Mouse (Mus musculus): Measurements from ENCODE around the gene Rps24. TPM values are rescaled to one million over a fixed set of nuclear protein-coding genes. Genes with fewer than 3 reads are reported as not detected.

The Rps24 gene
- polyA plus RNA-seq, 2 experiments = 888 to 1,839 TPM

- DNase-seq (ENCODE audit: low read depth in 3 of 3, low spot score in 3 of 3) (no peak), ATAC-seq (ENCODE audit: insufficient read depth) (no peak)
- Histone ChIP-seq H3K27ac (no peak overlapping the region), H3K27me3 (ENCODE audit: control insufficient read depth, insufficient read depth, low read length) (no peaks in the 10 kb centered on the region), H3K9me3 (ENCODE audit: control insufficient read depth, low read length) (no peaks in the 10 kb centered on the region), H3K4me3 (ENCODE audit: insufficient read depth in 1 of 2, low read depth in 2 of 2, low read length in 2 of 2) (no peak overlapping the region), H3K4me1 (replicated peaks; ENCODE audit: control insufficient read depth in 2 of 2, insufficient read depth in 2 of 2, low read length in 1 of 2) (peaks cover under 1 to 3% of the 10 kb centered on the region in 2 experiments; a peak in 3 of 4 replicates), H3K36me3 (replicated peaks; ENCODE audit: control insufficient read depth, insufficient read depth, low read depth) (peaks cover 51% of the 10 kb centered on the region), H3K9ac (replicated peaks) (no peak overlapping the region), H3K4me2 (ENCODE audit: low read depth) (no peak overlapping the region)
- 61% methylated on average over 5 of the region's 5 CpGs for WGBS (ENCODE audit: insufficient replicate concordance)
- TF ChIP-seq CTCF (IDR thresholded peaks at IDR 0.05; ENCODE audit: low read depth) (no peak), EP300 (IDR thresholded peaks at IDR 0.05; ENCODE audit: low read depth) (no peak)
Observed at GRCm38 (mm10) chr14:24498561-24499255, 11.8 kb downstream of the Rps24 start.

DNA sequence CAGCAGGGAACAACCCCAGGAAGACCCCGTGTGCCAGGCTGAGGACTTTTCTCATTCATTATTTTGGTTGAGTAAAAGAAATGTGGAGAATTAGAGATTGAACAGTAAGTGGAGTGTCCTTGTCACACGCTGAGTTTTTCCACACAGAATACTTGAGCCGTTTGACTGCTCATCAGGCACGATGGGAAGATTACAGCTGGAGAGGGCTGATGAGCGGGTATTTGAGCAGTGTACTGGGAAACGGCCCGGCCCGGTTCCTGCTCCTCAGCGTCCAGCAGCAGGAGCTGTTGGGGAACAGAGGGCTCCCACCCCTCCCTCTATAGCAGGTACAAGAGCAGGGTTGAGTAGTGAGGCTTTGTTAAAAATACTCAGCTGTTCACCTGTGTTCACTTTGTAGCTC, 12.6 kb downstream of the Rps24 start:
- no peak overlapping the region for H3K9ac ChIP-seq (replicated peaks)
- ATAC-seq (ENCODE audit: insufficient read depth) (peak; percentile 22; the same call in 1 of the 2 replicates), DNase-seq (ENCODE audit: low read depth in 3 of 3, low spot score in 3 of 3) (no peak)
- no peak for TF ChIP-seq EP300 (IDR thresholded peaks at IDR 0.05; ENCODE audit: low read depth)
- no peak for TF ChIP-seq CTCF (IDR thresholded peaks at IDR 0.05; ENCODE audit: low read depth)
- H3K27me3 ChIP-seq (ENCODE audit: control insufficient read depth, insufficient read depth, low read length) = no peaks in the 10 kb centered on the region
- H3K9me3 ChIP-seq (ENCODE audit: control insufficient read depth, low read length) = no peaks in the 10 kb centered on the region
- no peak overlapping the region for H3K4me2 ChIP-seq (ENCODE audit: low read depth)
- H3K4me1 ChIP-seq (replicated peaks; ENCODE audit: control insufficient read depth in 2 of 2, insufficient read depth in 2 of 2, low read length in 1 of 2) = peaks cover 0 to 3% of the 10 kb centered on the region in 2 experiments; a peak in 1 of 4 replicates
- H3K4me3 ChIP-seq (ENCODE audit: insufficient read depth in 1 of 2, low read depth in 2 of 2, low read length in 2 of 2) = no peak overlapping the region
- WGBS (ENCODE audit: insufficient replicate concordance) = 34% methylated on average over 9 of the region's 9 CpGs
- peaks cover 44% of the 10 kb centered on the region for H3K36me3 ChIP-seq (replicated peaks; ENCODE audit: control insufficient read depth, insufficient read depth, low read depth)
- no peak overlapping the region for H3K27ac ChIP-seq

GRCm38 (mm10) chr14:24500091-24500844, 13.3 kb downstream of the Rps24 start:
- H3K4me3 ChIP-seq (ENCODE audit: insufficient read depth in 1 of 2, low read depth in 2 of 2, low read length in 2 of 2) = no peak overlapping the region
- H3K27me3 ChIP-seq (ENCODE audit: control insufficient read depth, insufficient read depth, low read length) = no peaks in the 10 kb centered on the region
- H3K36me3 ChIP-seq (replicated peaks; ENCODE audit: control insufficient read depth, insufficient read depth, low read depth) = peaks cover 36% of the 10 kb centered on the region
- ATAC-seq (ENCODE audit: insufficient read depth) = peak; percentile 32; the same call in 1 of the 2 replicates
- TF ChIP-seq EP300 (IDR thresholded peaks at IDR 0.05; ENCODE audit: low read depth) (no peak), CTCF (IDR thresholded peaks at IDR 0.05; ENCODE audit: low read depth) (peak; percentile 82)
- no peak overlapping the region for H3K9ac ChIP-seq (replicated peaks)
- no peak overlapping the region for H3K4me2 ChIP-seq (ENCODE audit: low read depth)
- H3K9me3 ChIP-seq (ENCODE audit: control insufficient read depth, low read length) = no peaks in the 10 kb centered on the region
- 21% methylated on average over 18 of the region's 18 CpGs for WGBS (ENCODE audit: insufficient replicate concordance)
- DNase-seq (ENCODE audit: low read depth in 3 of 3, low spot score in 3 of 3) = peak in 1 of 3 experiments; percentile 28
- peaks cover 0 to 3% of the 10 kb centered on the region in 2 experiments; a peak in 1 of 4 replicates for H3K4me1 ChIP-seq (replicated peaks; ENCODE audit: control insufficient read depth in 2 of 2, insufficient read depth in 2 of 2, low read length in 1 of 2)
- no peak overlapping the region for H3K27ac ChIP-seq

GRCm38 (mm10) chr14:24500845-24501186, 13.9 kb downstream of the Rps24 start:
- TF ChIP-seq CTCF (IDR thresholded peaks at IDR 0.05; ENCODE audit: low read depth) (no peak), EP300 (IDR thresholded peaks at IDR 0.05; ENCODE audit: low read depth) (no peak)
- peaks cover 0 to 3% of the 10 kb centered on the region in 2 experiments; a peak in 1 of 4 replicates for H3K4me1 ChIP-seq (replicated peaks; ENCODE audit: control insufficient read depth in 2 of 2, insufficient read depth in 2 of 2, low read length in 1 of 2)
- ATAC-seq (ENCODE audit: insufficient read depth) (no peak), DNase-seq (ENCODE audit: low read depth in 3 of 3, low spot score in 3 of 3) (no peak)
- H3K36me3 ChIP-seq (replicated peaks; ENCODE audit: control insufficient read depth, insufficient read depth, low read depth) = peaks cover 30% of the 10 kb centered on the region
- 0 out of 2 replicates have a peak overlapping the region, but pooled peaks have one; percentile 18 for H3K9ac ChIP-seq (replicated peaks)
- H3K4me3 ChIP-seq (ENCODE audit: insufficient read depth in 1 of 2, low read depth in 2 of 2, low read length in 2 of 2) = no peak overlapping the region
- H3K9me3 ChIP-seq (ENCODE audit: control insufficient read depth, low read length) = no peaks in the 10 kb centered on the region
- no peak overlapping the region for H3K4me2 ChIP-seq (ENCODE audit: low read depth)
- H3K27me3 ChIP-seq (ENCODE audit: control insufficient read depth, insufficient read depth, low read length) = no peaks in the 10 kb centered on the region
- H3K27ac ChIP-seq = no peak overlapping the region
- 39% methylated on average over 8 of the region's 8 CpGs for WGBS (ENCODE audit: insufficient replicate concordance)

DNA sequence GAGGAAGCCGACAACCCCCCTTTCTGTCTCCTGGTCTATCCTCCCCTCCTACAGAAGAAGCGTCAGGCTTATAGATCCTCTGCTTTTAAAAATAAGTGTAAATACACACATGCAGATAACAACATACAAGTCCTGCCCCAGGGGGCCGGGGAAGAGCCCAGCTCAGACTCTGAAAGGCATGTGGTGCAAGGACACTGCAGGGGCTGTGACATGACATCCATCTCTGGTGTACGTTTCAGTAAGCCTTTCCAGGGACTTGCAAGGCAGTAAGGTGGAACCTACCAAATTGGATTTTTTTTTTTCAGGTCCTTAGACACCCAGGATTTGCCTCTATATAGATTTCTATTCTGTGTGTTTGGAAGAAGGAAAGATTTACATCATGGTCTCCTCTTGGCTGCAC, 14.3 kb downstream of the Rps24 start:
- Histone ChIP-seq H3K4me3 (ENCODE audit: insufficient read depth in 1 of 2, low read depth in 2 of 2, low read length in 2 of 2) (no peak overlapping the region), H3K27me3 (ENCODE audit: control insufficient read depth, insufficient read depth, low read length) (no peaks in the 10 kb centered on the region), H3K9me3 (ENCODE audit: control insufficient read depth, low read length) (no peaks in the 10 kb centered on the region), H3K4me1 (replicated peaks; ENCODE audit: control insufficient read depth in 2 of 2, insufficient read depth in 2 of 2, low read length in 1 of 2) (peaks cover 0 to 3% of the 10 kb centered on the region in 2 experiments; a peak in 1 of 4 replicates), H3K4me2 (ENCODE audit: low read depth) (no peak overlapping the region), H3K27ac (no peak overlapping the region), H3K9ac (replicated peaks) (no peak overlapping the region), H3K36me3 (replicated peaks; ENCODE audit: control insufficient read depth, insufficient read depth, low read depth) (peaks cover 26% of the 10 kb centered on the region)
- DNase-seq (ENCODE audit: low read depth in 3 of 3, low spot score in 3 of 3) = no peak
- no peak for ATAC-seq (ENCODE audit: insufficient read depth)
- 60% methylated on average over 4 of the region's 4 CpGs for whole genome bisulfite sequencing (ENCODE audit: insufficient replicate concordance)
- TF ChIP-seq CTCF (IDR thresholded peaks at IDR 0.05; ENCODE audit: low read depth) = no peak
- no peak for TF ChIP-seq EP300 (IDR thresholded peaks at IDR 0.05; ENCODE audit: low read depth)
